Mouse (Mus musculus) adrenal gland, postnatal 0 days (tissue): Measurements from ENCODE around the gene Gm3259. TPM values are rescaled to one million over a fixed set of nuclear protein-coding genes. Genes with fewer than 3 reads are reported as not detected.

ENCODE experiments used
- polyA plus RNA-seq: library from polyadenylated mRNA; unstranded; fragments of >200 nt; fragmentation: Nextera tagmentation; extraction: Ambion mirVana; gene quantifications from 2 replicates; pipeline ENCODE4 v1.2.1, GENCODE M21; 2015

The Gm3259 gene
- polyA plus RNA-seq: not detected in 2 replicates

DNA sequence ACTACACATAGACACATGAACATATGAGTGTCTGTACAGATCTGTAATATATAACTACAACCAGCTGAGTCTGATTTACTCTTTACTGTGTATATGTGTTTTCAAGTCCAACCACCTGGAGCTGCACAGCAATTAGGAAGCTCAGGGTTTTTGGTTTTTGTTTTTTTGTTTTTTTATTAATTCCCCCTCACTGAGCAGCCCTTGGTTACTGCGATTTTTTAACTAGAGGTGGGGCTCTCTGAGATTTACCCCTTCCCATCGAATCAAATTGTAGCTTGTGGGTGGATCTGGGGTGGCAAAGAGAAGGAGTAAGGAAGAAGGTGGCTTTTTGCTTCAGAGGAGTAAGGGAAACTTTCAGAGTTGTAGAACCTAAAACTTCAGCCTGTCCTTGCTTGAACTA, at the start of gene Gm3259:
Gene Gm3259 (plus strand): TSS at position 301 of the 400 bp plus-strand sequence.

DNA sequence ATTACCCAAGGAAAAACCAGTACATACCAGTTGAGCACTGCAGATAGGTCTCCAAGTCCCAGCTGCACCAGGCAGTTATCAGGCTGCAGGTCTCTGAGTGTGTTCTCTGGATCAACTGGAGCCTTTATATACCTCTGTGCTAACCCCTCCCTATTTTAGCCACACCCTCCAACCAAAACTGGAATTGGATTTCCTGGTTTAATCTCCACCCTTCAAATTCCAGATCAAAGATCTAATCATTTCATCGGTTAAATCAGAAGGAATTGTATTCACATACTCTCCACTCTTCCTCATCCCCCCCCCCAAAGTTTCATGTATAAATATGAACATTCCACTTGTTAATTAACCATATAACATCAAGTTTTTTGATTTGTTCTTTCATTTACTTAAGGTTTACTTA, 33.0 kb upstream of the Gm3259 start, which contains the start of gene Gm10424:
Gene Gm10424 (minus strand): TSS at position 101 of the 400 bp plus-strand sequence.

Other genes starting within 250 kb of the Gm3259 start
- not detected in 2 replicates for gene Gm7942, start 199.0 kb upstream of the Gm3259 start, polyA plus RNA-seq
- gene Gm16513, start 123.3 kb upstream of the Gm3259 start, polyA plus RNA-seq: not detected in 2 replicates
- gene Gm10424, start 33.1 kb upstream of the Gm3259 start, polyA plus RNA-seq: not detected in 2 replicates
- gene D5Ertd577e, start 150.9 kb downstream of the Gm3259 start, polyA plus RNA-seq: not detected in 2 replicates
- not detected in 2 replicates for gene Gm3286, start 204.8 kb downstream of the Gm3259 start, polyA plus RNA-seq